Mouse (Mus musculus) CH12.LX (cell line): ENCODE results near the gene Tsks. TPM values are rescaled to one million over a fixed set of nuclear protein-coding genes. Genes with fewer than 3 reads are reported as not detected.
A peak's percentile ranks its signal among the peaks of the same experiment; 100 is the strongest.

ENCODE experiments used
- DNase-seq: peaks from one replicate; pipeline ENCODE4 v3.0.0-alpha.2; 2013; ENCODE audit errors: extremely low read depth
- H3K27ac ChIP-seq: 2 replicates; pipeline ENCODE4 v1.5.1; 2012; ENCODE audit warnings: low read depth, mild to moderate bottlenecking, control low read depth, moderate library complexity; ENCODE audit not compliant: insufficient read depth
- H3K27me3 ChIP-seq: replicated peaks from 2 replicates; pipeline ENCODE3; 2012; ENCODE audit warnings: inconsistent platforms
- H3K36me3 ChIP-seq, 2 experiments: replicated peaks in 1 of 2; 2 replicates each; pipeline versions ENCODE3 to v1.6.1; 2012; ENCODE audit warnings: inconsistent platforms in 1 of 2, low read length in 1 of 2, mild to moderate bottlenecking in 1 of 2, mixed read lengths in 1 of 2, moderate library complexity in 1 of 2; ENCODE audit not compliant: control insufficient read depth in 1 of 2, insufficient read depth in 1 of 2
- H3K4me1 ChIP-seq, 2 experiments: 2 replicates each; pipeline ENCODE4 v1.6.1; 2012; ENCODE audit warnings: inconsistent platforms in 1 of 2, moderate library complexity in 1 of 2; ENCODE audit not compliant: insufficient read depth in 2 of 2, control insufficient read depth in 1 of 2
- H3K4me2 ChIP-seq: 2 replicates; pipeline ENCODE4 v1.6.1; 2012; ENCODE audit warnings: low read depth, mild to moderate bottlenecking, control low read depth; ENCODE audit not compliant: poor library complexity, insufficient read depth, severe bottlenecking
- H3K4me3 ChIP-seq, 3 experiments: fragments of 150-350 bp in 1 of 3; sonication (generic) in 1 of 3; replicated peaks in 1 of 3; 2 replicates each; pipeline versions ENCODE3 to v1.5.1; 2011 to 2012; ENCODE audit warnings: low read depth in 2 of 3, low read length in 2 of 3, mild to moderate bottlenecking in 2 of 3, moderate library complexity in 2 of 3, control low read depth in 1 of 3, improper control_type of control experiment in 1 of 3, inconsistent platforms in 1 of 3, mixed read lengths in 1 of 3; ENCODE audit not compliant: poor library complexity in 1 of 3
- H3K79me2 ChIP-seq: replicated peaks from 2 replicates; pipeline ENCODE4 v1.6.1; 2012; ENCODE audit warnings: mild to moderate bottlenecking, moderate library complexity; ENCODE audit not compliant: control insufficient read depth, poor library complexity, insufficient read depth, severe bottlenecking; ENCODE audit errors: extremely low read depth
- H3K9ac ChIP-seq: 2 replicates; pipeline ENCODE4 v1.6.1; 2012; ENCODE audit warnings: low read depth, mild to moderate bottlenecking, control low read depth, moderate library complexity; ENCODE audit not compliant: insufficient read depth
- H3K9me3 ChIP-seq: replicated peaks from 2 replicates; pipeline ENCODE3; 2012; ENCODE audit warnings: low read length, inconsistent platforms, mixed read lengths
- HCFC1 ChIP-seq: IDR thresholded peaks from 2 replicates; pipeline ENCODE4 v1.6.1; 2012; ENCODE audit warnings: low read depth, mild to moderate bottlenecking, inconsistent platforms, low read length, improper control_type of control experiment
- JUN ChIP-seq: IDR thresholded peaks from 2 replicates; pipeline ENCODE4 v1.6.1; 2011; ENCODE audit warnings: low read depth, mild to moderate bottlenecking, low read length, improper control_type of control experiment, moderate library complexity; ENCODE audit not compliant: insufficient read depth
- KAT2A ChIP-seq: IDR thresholded peaks from 2 replicates; pipeline ENCODE4 v1.6.1; 2012; ENCODE audit warnings: low read length, improper control_type of control experiment, inconsistent platforms; ENCODE audit not compliant: insufficient replicate concordance
- MAFK ChIP-seq: IDR thresholded peaks from 2 replicates; pipeline ENCODE4 v1.6.1; 2011; ENCODE audit warnings: low read length, improper control_type of control experiment; ENCODE audit not compliant: insufficient replicate concordance
- MXI1 ChIP-seq: IDR thresholded peaks from 2 replicates; pipeline ENCODE4 v1.6.1; 2011; ENCODE audit warnings: mild to moderate bottlenecking, low read depth, low read length, improper control_type of control experiment
- NRF1 ChIP-seq: IDR thresholded peaks from 2 replicates; pipeline ENCODE4 v1.6.1; 2014; ENCODE audit warnings: low read depth, mild to moderate bottlenecking, inconsistent platforms, low read length, improper control_type of control experiment, moderate library complexity
- RCOR1 ChIP-seq: conservative IDR thresholded peaks from 2 replicates; pipeline ENCODE4 v1.6.1; 2012; ENCODE audit warnings: low read depth, mild to moderate bottlenecking, inconsistent platforms, low read length, improper control_type of control experiment
- SMC3 ChIP-seq: IDR thresholded peaks from 2 replicates; pipeline ENCODE4 v1.6.1; 2011; ENCODE audit warnings: low read depth, low read length, improper control_type of control experiment
- TCF12 ChIP-seq: IDR thresholded peaks from 2 replicates; pipeline ENCODE4 v1.6.1; 2014; ENCODE audit warnings: low read depth, mild to moderate bottlenecking, inconsistent platforms, low read length, improper control_type of control experiment
- UBTF ChIP-seq: IDR thresholded peaks from 2 replicates; pipeline ENCODE4 v1.6.1; 2012; ENCODE audit warnings: low read depth, mild to moderate bottlenecking, inconsistent platforms, low read length, improper control_type of control experiment, moderate library complexity
- USF1 ChIP-seq: IDR thresholded peaks from 2 replicates; pipeline ENCODE4 v1.6.1; 2014; ENCODE audit warnings: low read depth, mild to moderate bottlenecking, inconsistent platforms, low read length, improper control_type of control experiment
- ZKSCAN1 ChIP-seq: IDR thresholded peaks from 2 replicates; pipeline ENCODE4 v1.6.1; 2012; ENCODE audit warnings: low read depth, inconsistent platforms, low read length, improper control_type of control experiment, borderline replicate concordance
- ZMIZ1 ChIP-seq: IDR thresholded peaks from 2 replicates; pipeline ENCODE4 v1.6.1; 2012; ENCODE audit warnings: low read depth, mild to moderate bottlenecking, inconsistent platforms, low read length, improper control_type of control experiment
- ZNF384 ChIP-seq: IDR thresholded peaks from 2 replicates; pipeline ENCODE4 v1.6.1; 2012; ENCODE audit warnings: low read depth, low read length, improper control_type of control experiment, inconsistent platforms
- dilution Hi-C: fragments of 300-500 bp; cut with MboI; formaldehyde crosslinking; loops from 2 replicates; pipeline ENCODE4 v1.14.3; 2020; ENCODE audit warnings: low sequenced_read_pairs; ENCODE audit not compliant: extremely low pct_unique_long_range_greater_than_20kb, extremely low pct_ligation_motif_present
- in situ Hi-C: fragments of 300-500 bp; cut with MboI; formaldehyde crosslinking; loops from 3 replicates; pipeline ENCODE4 v1.14.3; 2019; ENCODE audit warnings: low sequenced_read_pairs, low pct_ligation_motif_present, low pct_unique_long_range_greater_than_20kb, mixed read lengths
- polyA plus RNA-seq: library from polyadenylated mRNA; unstranded; fragments of >175 nt; gene quantifications from 2 replicates; pipeline ENCODE4 v1.2.1, GENCODE M21; 2012; ENCODE audit warnings: low read depth; ENCODE audit not compliant: insufficient read length
- total RNA-seq, 2 experiments: library from RNA; depleted of rRNA; stranded (reverse); fragments of 300-350 nt in 1 of 2; fragments of >200 nt in 1 of 2; gene quantifications; 2 replicates each; pipeline ENCODE4 v1.2.3; 2012 to 2014

Gene Tsks
- total and polyA plus RNA-seq, 3 experiments = not detected

DNA sequence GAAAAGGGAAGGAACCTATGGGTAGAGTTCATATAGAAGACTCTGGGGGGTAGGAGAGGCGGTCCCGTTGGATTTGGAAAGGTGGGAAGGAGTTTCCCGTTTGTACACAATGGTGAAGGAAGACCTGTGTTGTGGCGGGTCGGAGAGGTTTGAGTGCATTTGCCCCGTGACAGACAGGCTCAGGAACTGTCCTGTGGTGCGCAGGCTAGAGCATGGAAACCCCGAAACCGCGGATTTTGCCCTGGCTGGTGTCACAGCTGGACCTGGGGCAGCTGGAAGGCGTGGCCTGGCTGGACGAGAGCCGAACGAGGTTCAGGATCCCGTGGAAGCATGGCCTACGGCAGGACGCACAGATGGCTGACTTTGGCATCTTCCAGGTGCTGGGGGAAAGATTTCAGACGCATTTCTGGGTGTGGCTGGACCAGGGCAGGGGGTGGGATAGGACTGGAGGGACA is 55.5 kb downstream of the Tsks start, which contains the start of gene Bcl2l12:
TSS of gene Bcl2l12 (minus strand) at position 212 of the 455 bp plus-strand sequence.
- peak within 1 kb of the TSS; percentile 88 for H3K4me2 ChIP-seq
- peak; percentile 39; the same call in 1 of the 2 replicates for TF ChIP-seq MXI1
- no peak for TF ChIP-seq KAT2A
- no peak for TF ChIP-seq UBTF
- TF ChIP-seq MAFK = no peak
- TF ChIP-seq JUN = no peak
- TF ChIP-seq NRF1 = peak; percentile 34; the same call in 1 of the 2 replicates
- no peak for TF ChIP-seq SMC3
- TF ChIP-seq USF1 = no peak
- no peak for TF ChIP-seq RCOR1
- peaks cover 3 to 28% of the 10 kb centered on the region in 2 experiments; a peak in 3 of 4 replicates for H3K4me1 ChIP-seq
- H3K9ac ChIP-seq = peak within 1 kb of the TSS; percentile 76
- peaks cover 43 to 66% of the 10 kb centered on the region in 2 experiments for H3K36me3 ChIP-seq
- in situ Hi-C loops (no loop called here), dilution Hi-C loops (no loop called here)
- H3K27ac ChIP-seq = peak within 1 kb of the TSS; percentile 82
- no peaks in the 10 kb centered on the region for H3K9me3 ChIP-seq
- H3K79me2 ChIP-seq = peaks cover 23% of the 10 kb centered on the region
- H3K27me3 ChIP-seq = no peaks in the 10 kb centered on the region
- no peak for DNase-seq
- peak within 1 kb of the TSS; percentile 67 to 96 (median 93) for H3K4me3 ChIP-seq

DNA sequence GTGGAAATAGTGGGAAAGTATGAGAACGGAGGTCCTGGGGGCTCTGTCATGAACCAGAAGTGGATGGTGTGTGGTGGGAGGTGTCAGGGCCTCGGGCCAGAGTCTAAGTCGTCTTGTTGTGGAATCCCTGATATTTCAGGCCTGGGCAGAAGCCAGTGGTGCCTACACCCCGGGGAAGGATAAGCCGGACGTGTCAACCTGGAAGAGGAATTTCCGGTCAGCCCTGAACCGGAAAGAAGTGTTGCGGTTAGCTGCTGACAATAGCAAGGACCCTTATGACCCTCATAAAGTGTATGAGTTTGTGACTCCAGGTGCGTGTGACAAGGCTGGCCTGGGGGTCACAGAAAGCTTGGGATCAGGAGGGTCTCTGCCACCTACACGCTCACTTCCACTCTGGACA is 56.7 kb downstream of the Tsks start:
- DNase-seq = no peak
- H3K27ac ChIP-seq = no peak overlapping the region
- H3K36me3 ChIP-seq = peaks cover 48 to 64% of the 10 kb centered on the region in 2 experiments
- H3K4me3 ChIP-seq = no peak overlapping the region
- no peaks in the 10 kb centered on the region for H3K9me3 ChIP-seq
- in situ Hi-C loops = no loop called here
- H3K4me2 ChIP-seq = no peak overlapping the region
- H3K27me3 ChIP-seq = no peaks in the 10 kb centered on the region
- TF ChIP-seq ZNF384 = no peak
- H3K79me2 ChIP-seq = peaks cover 23% of the 10 kb centered on the region
- no peak overlapping the region for H3K9ac ChIP-seq
- dilution Hi-C loops = no loop called here
- peaks cover 3 to 28% of the 10 kb centered on the region in 2 experiments; a peak in 3 of 4 replicates for H3K4me1 ChIP-seq

DNA sequence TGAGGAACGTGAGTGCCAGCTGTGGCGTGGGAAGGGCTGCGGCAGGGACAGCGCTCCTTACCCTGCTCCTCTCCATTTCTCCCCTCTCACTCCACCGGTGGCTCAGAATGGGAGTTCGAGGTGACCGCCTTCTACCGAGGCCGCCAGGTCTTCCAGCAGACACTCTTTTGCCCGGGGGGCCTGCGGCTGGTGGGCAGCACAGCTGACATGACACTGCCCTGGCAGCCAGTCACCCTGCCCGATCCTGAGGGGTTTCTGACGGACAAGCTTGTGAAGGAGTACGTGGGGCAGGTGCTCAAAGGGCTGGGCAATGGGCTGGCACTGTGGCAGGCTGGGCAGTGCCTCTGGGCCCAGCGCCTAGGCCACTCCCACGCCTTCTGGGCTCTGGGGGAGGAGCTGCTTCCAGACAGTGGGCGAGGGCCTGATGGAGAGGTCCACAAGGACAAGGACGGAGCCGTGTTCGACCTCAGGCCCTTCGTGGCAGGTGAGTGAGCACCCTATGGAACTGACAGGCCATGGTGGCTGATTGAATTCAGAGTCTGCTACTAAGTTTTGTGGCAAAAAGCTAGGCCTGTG is 57.6 kb downstream of the Tsks start:
- peaks cover 52 to 62% of the 10 kb centered on the region in 2 experiments for H3K36me3 ChIP-seq
- peaks cover 3 to 25% of the 10 kb centered on the region in 2 experiments; a peak in 3 of 4 replicates for H3K4me1 ChIP-seq
- H3K4me2 ChIP-seq = no peak overlapping the region
- peaks cover 23% of the 10 kb centered on the region for H3K79me2 ChIP-seq
- dilution Hi-C loops (no loop called here), in situ Hi-C loops (no loop called here)
- DNase-seq = no peak
- H3K9me3 ChIP-seq = no peaks in the 10 kb centered on the region
- TF ChIP-seq NRF1 = no peak
- TF ChIP-seq ZKSCAN1 = no peak
- TF ChIP-seq TCF12 = no peak
- TF ChIP-seq HCFC1 = no peak
- peak; percentile 57; the same call in 1 of the 2 replicates for TF ChIP-seq ZMIZ1
- no peak overlapping the region for H3K9ac ChIP-seq
- H3K27ac ChIP-seq = no peak overlapping the region
- H3K4me3 ChIP-seq = no peak overlapping the region
- no peaks in the 10 kb centered on the region for H3K27me3 ChIP-seq
